Mouse (Mus musculus) WW6 (cell line): ENCODE results near the gene Itgal.
"Not testable (repeated sequence)": the region's sequence is repeated elsewhere in the genome, so short reads cannot be mapped to it uniquely, and the experiment has no call there.

Source experiments
- DNase-seq: peaks from one replicate; pipeline ENCODE4 v3.0.0-alpha.2; 2013; ENCODE audit warnings: low read depth, low spot score

Itgal gene

GRCm38 (mm10) chr7:127342332-127342731 is 46.3 kb downstream of the Itgal start:
- no peak for DNase-seq

- no peak for DNase-seq
These were observed 46.8 kb downstream of the Itgal start for GRCm38 (mm10) chr7:127342888-127343287.

GRCm38 (mm10) chr7:127343351-127344019 is 47.4 kb downstream of the Itgal start:
- DNase-seq: no peak

- DNase-seq: no peak
These were observed 48.3 kb downstream of the Itgal start for GRCm38 (mm10) chr7:127344371-127344770.

- no peak for DNase-seq
These were observed 49.0 kb downstream of the Itgal start for GRCm38 (mm10) chr7:127345092-127345491.

- DNase-seq: peak; percentile 77
These were observed 49.7 kb downstream of the Itgal start, which contains the start of gene Zfp768 for GRCm38 (mm10) chr7:127345512-127346325. TSS of gene Zfp768 (minus strand) at chr7:127345589.

GRCm38 (mm10) chr7:127346676-127347075 is 50.6 kb downstream of the Itgal start:
- peak; percentile 50 for DNase-seq

- DNase-seq: no peak
These were observed 55.4 kb downstream of the Itgal start for GRCm38 (mm10) chr7:127351230-127352004.

- no peak for DNase-seq
These were observed 59.7 kb downstream of the Itgal start for GRCm38 (mm10) chr7:127355796-127356195.

GRCm38 (mm10) chr7:127357871-127358270 is 61.8 kb downstream of the Itgal start:
- no peak for DNase-seq

GRCm38 (mm10) chr7:127358472-127358871 is 62.4 kb downstream of the Itgal start:
- no peak for DNase-seq

GRCm38 (mm10) chr7:127360265-127360664 is 64.2 kb downstream of the Itgal start:
- no peak for DNase-seq

GRCm38 (mm10) chr7:127361449-127361848 is 65.4 kb downstream of the Itgal start:
- DNase-seq: no peak

- DNase-seq: not testable (repeated sequence)
These were observed 66.4 kb downstream of the Itgal start for GRCm38 (mm10) chr7:127362418-127362817.

- DNase-seq: no peak
These were observed 67.4 kb downstream of the Itgal start for GRCm38 (mm10) chr7:127363475-127363921.

GRCm38 (mm10) chr7:127364166-127364565 is 68.1 kb downstream of the Itgal start:
- no peak for DNase-seq

- no peak for DNase-seq
These were observed 70.2 kb downstream of the Itgal start for GRCm38 (mm10) chr7:127366249-127366648.

- DNase-seq: no peak
These were observed 75.2 kb downstream of the Itgal start for GRCm38 (mm10) chr7:127371213-127371612.

- not testable (repeated sequence) for DNase-seq
These were observed 75.8 kb downstream of the Itgal start for GRCm38 (mm10) chr7:127371870-127372269.

- peak; percentile 81 for DNase-seq
These were observed 79.5 kb downstream of the Itgal start, which contains the start of gene Zfp747 for GRCm38 (mm10) chr7:127375271-127376245. TSS of gene Zfp747 (minus strand) at chr7:127376050.
